Mouse (Mus musculus): Measurements from ENCODE around the gene Gpatch2l.

The Gpatch2l gene

GRCm38 (mm10) chr12:86241604-86242536 is at the start of gene Gpatch2l:
Gene Gpatch2l, plus strand, starts transcription at chr12:86241858.
- peak; percentile 98 for DNase-seq (ENCODE audit: low spot score in 2 of 2)

- DNase-seq (ENCODE audit: low spot score in 2 of 2) = no peak
Measured at GRCm38 (mm10) chr12:86192036-86192449, 49.6 kb upstream of the Gpatch2l start.

GRCm38 (mm10) chr12:86196944-86197343 is 44.7 kb upstream of the Gpatch2l start:
- DNase-seq (ENCODE audit: low spot score in 2 of 2) = no peak

GRCm38 (mm10) chr12:86203443-86204057 is 38.1 kb upstream of the Gpatch2l start:
- DNase-seq (ENCODE audit: low spot score in 2 of 2) = no peak

GRCm38 (mm10) chr12:86211099-86211520 is 30.5 kb upstream of the Gpatch2l start:
- no peak for DNase-seq (ENCODE audit: low spot score in 2 of 2)

GRCm38 (mm10) chr12:86212693-86213470 is 28.8 kb upstream of the Gpatch2l start:
- DNase-seq (ENCODE audit: low spot score in 2 of 2) = no peak

- DNase-seq (ENCODE audit: low spot score in 2 of 2) = no peak
Measured at GRCm38 (mm10) chr12:86214201-86214600, 27.5 kb upstream of the Gpatch2l start.

- no peak for DNase-seq (ENCODE audit: low spot score in 2 of 2)
Measured at GRCm38 (mm10) chr12:86216687-86217421, 24.8 kb upstream of the Gpatch2l start.

GRCm38 (mm10) chr12:86220200-86221021 is 21.2 kb upstream of the Gpatch2l start:
- no peak for DNase-seq (ENCODE audit: low spot score in 2 of 2)

- no peak for DNase-seq (ENCODE audit: low spot score in 2 of 2)
Measured at GRCm38 (mm10) chr12:86221074-86221703, 20.5 kb upstream of the Gpatch2l start.

GRCm38 (mm10) chr12:86234295-86234694 is 7.4 kb upstream of the Gpatch2l start:
- no peak for DNase-seq (ENCODE audit: low spot score in 2 of 2)

GRCm38 (mm10) chr12:86238736-86239135 is 2.9 kb upstream of the Gpatch2l start:
- peak in 1 of 2 experiments; percentile 3 for DNase-seq (ENCODE audit: low spot score in 2 of 2)

- DNase-seq (ENCODE audit: low spot score in 2 of 2) = peak; percentile 44 to 54
Measured at GRCm38 (mm10) chr12:86242563-86242962, 905 bp downstream of the Gpatch2l start.

GRCm38 (mm10) chr12:86243936-86244335 is 2.3 kb downstream of the Gpatch2l start:
- DNase-seq (ENCODE audit: low spot score in 2 of 2) = no peak

- DNase-seq (ENCODE audit: low spot score in 2 of 2) = no peak
Measured at GRCm38 (mm10) chr12:86250183-86250582, 8.5 kb downstream of the Gpatch2l start.

- DNase-seq (ENCODE audit: low spot score in 2 of 2) = no peak
Measured at GRCm38 (mm10) chr12:86254910-86255309, 13.3 kb downstream of the Gpatch2l start.

GRCm38 (mm10) chr12:86271626-86272025 is 30.0 kb downstream of the Gpatch2l start:
- no peak for DNase-seq (ENCODE audit: low spot score in 2 of 2)

GRCm38 (mm10) chr12:86274246-86274645 is 32.6 kb downstream of the Gpatch2l start:
- no peak for DNase-seq (ENCODE audit: low spot score in 2 of 2)

- DNase-seq (ENCODE audit: low spot score in 2 of 2) = no peak
Measured at GRCm38 (mm10) chr12:86275731-86276130, 34.1 kb downstream of the Gpatch2l start.

- no peak for DNase-seq (ENCODE audit: low spot score in 2 of 2)
Measured at GRCm38 (mm10) chr12:86276463-86276862, 34.8 kb downstream of the Gpatch2l start.

Measured in natural killer cell, adult 2 months (primary cell).